Mouse (Mus musculus): Measurements from ENCODE around the gene Tulp1. TPM values are rescaled to one million over a fixed set of nuclear protein-coding genes. Genes with fewer than 3 reads are reported as not detected.
"Not testable (repeated sequence)": the region's sequence is repeated elsewhere in the genome, so short reads cannot be mapped to it uniquely, and the experiment has no call there.

The Tulp1 gene
- polyA plus RNA-seq, 1 experiment from 2014 or later = 1.4 TPM

DNA sequence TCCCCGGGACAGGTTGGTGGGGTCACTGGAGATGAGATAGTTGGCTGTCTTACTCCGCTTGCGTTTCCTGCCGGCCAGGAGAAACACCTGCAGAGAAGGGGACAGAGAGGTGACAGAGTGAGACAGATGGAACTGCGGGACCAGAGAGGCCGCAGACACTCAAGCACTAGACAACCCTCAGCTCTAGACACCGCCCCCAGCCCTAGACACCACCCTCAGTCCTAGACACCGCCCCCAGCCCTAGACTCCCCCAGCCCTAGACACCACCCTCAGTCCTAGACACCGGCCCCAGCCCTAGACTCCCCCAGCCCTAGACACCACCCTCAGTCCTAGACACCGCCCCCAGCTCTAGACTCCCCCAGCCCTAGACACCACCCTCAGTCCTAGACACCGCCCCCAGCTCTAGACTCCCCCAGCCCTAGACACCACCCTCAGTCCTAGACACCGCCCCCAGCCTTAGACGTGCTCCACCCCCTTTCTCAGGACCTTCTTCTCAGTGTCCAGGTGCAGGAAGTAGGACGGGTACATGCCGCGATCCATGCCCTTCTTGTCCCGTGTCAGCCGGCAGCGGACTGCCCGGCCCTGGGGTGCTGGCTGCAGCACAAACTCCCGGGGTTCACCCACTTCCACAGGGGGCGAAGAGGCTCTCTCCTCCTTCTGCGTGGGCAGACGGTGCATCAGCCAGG is 6.3 kb downstream of the Tulp1 start:
- not testable (repeated sequence) for H3K9me3 ChIP-seq (replicated peaks; ENCODE audit: control insufficient read depth, low read length, poor library complexity, severe bottlenecking); ATAC-seq; H3K36me3 ChIP-seq (ENCODE audit: control insufficient read depth, insufficient read depth, low read length); H3K4me3 ChIP-seq (ENCODE audit: low read depth, low read length); H3K4me2 ChIP-seq (ENCODE audit: low read length); H3K9ac ChIP-seq (ENCODE audit: low read depth, low read length); H3K27ac ChIP-seq (ENCODE audit: low read length); H3K4me1 ChIP-seq (ENCODE audit: control insufficient read depth, insufficient read depth, low read length)
- 9% methylated on average over 23 of the region's 24 CpGs for WGBS
- peaks cover 30% of the 10 kb centered on the region for H3K27me3 ChIP-seq (ENCODE audit: control insufficient read depth, insufficient read depth, low read depth, low read length)

DNA sequence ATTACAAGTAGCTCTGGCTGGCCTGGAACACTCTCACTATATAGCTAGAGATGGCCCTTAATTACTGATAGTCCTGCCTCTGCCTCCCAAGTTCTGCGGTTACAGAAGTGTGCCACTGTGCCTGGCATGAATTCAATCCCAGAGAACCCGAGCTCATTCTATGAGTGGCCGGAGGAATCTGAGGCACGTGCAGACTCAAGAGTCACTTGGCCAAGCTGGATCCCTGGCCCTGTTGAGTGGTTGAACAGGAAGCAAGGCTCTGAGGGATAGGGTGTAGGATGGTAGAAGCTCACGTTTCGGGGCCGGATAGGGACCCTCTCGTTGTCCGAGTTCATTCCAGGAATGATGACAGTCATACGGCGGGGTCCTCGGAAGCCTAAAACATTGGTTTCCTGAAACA is 9.2 kb downstream of the Tulp1 start:
- 83% methylated on average over 12 of the region's 12 CpGs for WGBS
- Histone ChIP-seq H3K27me3 (ENCODE audit: control insufficient read depth, insufficient read depth, low read depth, low read length) (peaks cover 33% of the 10 kb centered on the region), H3K4me1 (ENCODE audit: control insufficient read depth, insufficient read depth, low read length) (peaks cover 4% of the 10 kb centered on the region; the same call in 1 of the 2 replicates), H3K36me3 (ENCODE audit: control insufficient read depth, insufficient read depth, low read length) (no peaks in the 10 kb centered on the region), H3K9ac (ENCODE audit: low read depth, low read length) (no peak overlapping the region), H3K27ac (ENCODE audit: low read length) (no peak overlapping the region), H3K9me3 (replicated peaks; ENCODE audit: control insufficient read depth, low read length, poor library complexity, severe bottlenecking) (no peaks in the 10 kb centered on the region), H3K4me2 (ENCODE audit: low read length) (no peak overlapping the region), H3K4me3 (ENCODE audit: low read depth, low read length) (no peak overlapping the region)
- ATAC-seq = no peak

DNA sequence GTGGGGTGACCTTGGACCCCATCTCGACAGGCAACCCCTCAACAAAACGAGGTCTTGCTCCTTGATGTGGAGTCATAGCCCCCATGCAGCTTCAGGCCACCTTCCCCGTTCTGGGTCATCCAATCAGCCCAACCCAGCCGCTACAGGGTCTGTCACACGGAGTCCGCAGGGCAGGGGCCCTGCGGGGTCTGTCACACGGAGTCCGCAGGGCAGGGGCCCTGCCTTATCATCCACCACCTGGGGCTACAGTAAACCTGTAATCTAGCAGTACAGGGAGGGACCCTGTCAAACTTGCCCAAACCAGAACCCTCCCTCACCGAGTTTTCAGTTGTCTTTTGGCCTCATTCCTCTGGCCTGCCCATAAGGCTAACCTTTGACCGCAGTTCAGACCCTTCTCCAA is 13.0 kb downstream of the Tulp1 start:
- ATAC-seq = no peak
- no peak overlapping the region for H3K4me3 ChIP-seq (ENCODE audit: low read depth, low read length)
- no peaks in the 10 kb centered on the region for H3K36me3 ChIP-seq (ENCODE audit: control insufficient read depth, insufficient read depth, low read length)
- 19% methylated on average over 11 of the region's 11 CpGs for WGBS
- H3K4me2 ChIP-seq (ENCODE audit: low read length) = no peak overlapping the region
- H3K9ac ChIP-seq (ENCODE audit: low read depth, low read length) = no peak overlapping the region
- H3K27me3 ChIP-seq (ENCODE audit: control insufficient read depth, insufficient read depth, low read depth, low read length) = peaks cover 12% of the 10 kb centered on the region
- H3K4me1 ChIP-seq (ENCODE audit: control insufficient read depth, insufficient read depth, low read length) = peaks cover 10% of the 10 kb centered on the region
- H3K9me3 ChIP-seq (replicated peaks; ENCODE audit: control insufficient read depth, low read length, poor library complexity, severe bottlenecking) = no peaks in the 10 kb centered on the region
- H3K27ac ChIP-seq (ENCODE audit: low read length) = no peak overlapping the region

DNA sequence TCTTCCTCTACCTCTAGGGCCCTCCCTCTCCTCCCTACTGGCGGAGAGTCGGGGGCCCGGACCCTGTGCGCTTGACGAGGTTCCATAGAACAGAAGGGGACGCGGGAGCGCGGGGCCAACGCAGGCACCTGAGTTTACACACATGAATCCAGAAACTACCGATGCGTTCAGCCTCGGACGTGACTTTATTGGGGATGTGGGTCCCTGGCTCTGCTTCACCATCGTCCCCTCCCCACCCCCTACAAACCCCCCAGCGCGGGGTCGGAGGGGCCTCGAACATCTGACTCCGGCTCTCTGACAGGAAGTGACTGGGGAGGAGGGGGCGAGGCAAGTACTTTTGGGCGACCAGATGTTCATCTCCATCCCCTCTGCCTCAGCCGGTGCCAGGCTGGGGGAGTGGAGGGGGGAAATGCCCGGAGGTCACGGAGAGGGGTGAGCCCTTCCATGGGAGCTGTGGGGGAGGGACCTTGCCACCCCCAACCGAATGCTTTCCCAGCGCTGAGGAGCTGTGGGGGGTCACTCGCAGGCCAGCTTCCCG is 13.6 kb downstream of the Tulp1 start:
- Histone ChIP-seq H3K4me2 (ENCODE audit: low read length) (peak overlapping the region; percentile 95), H3K9ac (ENCODE audit: low read depth, low read length) (peak overlapping the region; percentile 74), H3K4me3 (ENCODE audit: low read depth, low read length) (peak overlapping the region; percentile 57), H3K27ac (ENCODE audit: low read length) (no peak overlapping the region), H3K36me3 (ENCODE audit: control insufficient read depth, insufficient read depth, low read length) (no peaks in the 10 kb centered on the region), H3K4me1 (ENCODE audit: control insufficient read depth, insufficient read depth, low read length) (peaks cover 10% of the 10 kb centered on the region), H3K9me3 (replicated peaks; ENCODE audit: control insufficient read depth, low read length, poor library complexity, severe bottlenecking) (no peaks in the 10 kb centered on the region), H3K27me3 (ENCODE audit: control insufficient read depth, insufficient read depth, low read depth, low read length) (peaks cover 12% of the 10 kb centered on the region)
- 4% methylated on average over 28 of the region's 29 CpGs for WGBS
- 0 out of 2 replicates have a peak, but pooled peaks have one; percentile 9 for ATAC-seq

DNA sequence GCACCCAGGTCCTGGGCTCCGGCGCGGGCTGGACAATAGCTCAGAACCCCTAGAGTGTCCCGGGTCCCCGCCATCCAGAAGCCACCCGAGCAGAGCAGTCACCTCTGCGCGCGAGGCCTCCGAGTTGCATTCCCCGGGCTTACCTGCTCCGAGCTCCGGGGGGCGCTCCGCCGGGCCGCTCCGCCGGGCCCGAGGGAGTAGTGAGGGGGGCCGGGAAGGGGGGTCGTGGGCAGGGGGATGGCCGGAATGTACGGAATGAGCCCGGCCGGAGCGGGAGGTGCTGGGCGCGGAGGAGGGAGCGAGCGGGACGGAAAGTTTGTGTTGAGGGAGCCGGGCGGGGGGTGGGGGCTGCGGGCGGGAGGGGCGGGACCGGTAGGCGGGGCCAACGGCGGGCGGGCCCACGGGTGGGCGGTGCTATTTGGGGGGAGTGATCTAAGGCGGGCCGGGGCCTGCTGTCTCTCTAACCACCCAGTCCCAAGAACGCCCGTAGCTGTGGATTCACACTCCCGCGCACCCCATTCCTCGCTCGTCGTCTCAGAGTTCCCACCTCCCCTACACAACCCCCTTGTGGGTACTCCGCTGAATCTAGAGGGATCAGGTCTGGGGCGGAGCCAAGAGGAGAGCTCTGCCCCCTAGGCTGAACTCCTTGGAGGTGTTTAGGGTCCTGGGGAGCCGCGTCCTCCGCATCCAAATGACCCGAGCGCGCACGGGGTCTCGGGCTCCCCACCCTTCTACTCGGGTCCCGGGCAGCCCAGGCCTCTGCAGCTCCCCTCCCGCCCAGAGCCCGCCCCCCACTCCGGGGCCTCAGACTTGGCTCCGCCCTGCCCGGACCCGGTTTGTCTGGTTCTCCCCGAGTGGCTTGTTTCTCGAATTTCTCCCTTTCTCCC is 14.3 kb downstream of the Tulp1 start, which contains the start of gene Tead3:
Tead3 (minus strand) TSS at position 352 of the 887 bp plus-strand sequence.
- Histone ChIP-seq H3K4me2 (ENCODE audit: low read length) (peak within 1 kb of the TSS; percentile 95), H3K27me3 (ENCODE audit: control insufficient read depth, insufficient read depth, low read depth, low read length) (peaks cover 12% of the 10 kb centered on the region), H3K9me3 (replicated peaks; ENCODE audit: control insufficient read depth, low read length, poor library complexity, severe bottlenecking) (no peaks in the 10 kb centered on the region), H3K36me3 (ENCODE audit: control insufficient read depth, insufficient read depth, low read length) (no peaks in the 10 kb centered on the region), H3K4me3 (ENCODE audit: low read depth, low read length) (peak within 1 kb of the TSS; percentile 57), H3K4me1 (ENCODE audit: control insufficient read depth, insufficient read depth, low read length) (peaks cover 10% of the 10 kb centered on the region), H3K9ac (ENCODE audit: low read depth, low read length) (peak within 1 kb of the TSS; percentile 74), H3K27ac (ENCODE audit: low read length) (0 out of 2 replicates have a peak within 1 kb of the TSS, but pooled peaks have one; percentile 39)
- ATAC-seq = peak; percentile 73
- WGBS = under 1% methylated on average over 58 of the region's 73 CpGs

DNA sequence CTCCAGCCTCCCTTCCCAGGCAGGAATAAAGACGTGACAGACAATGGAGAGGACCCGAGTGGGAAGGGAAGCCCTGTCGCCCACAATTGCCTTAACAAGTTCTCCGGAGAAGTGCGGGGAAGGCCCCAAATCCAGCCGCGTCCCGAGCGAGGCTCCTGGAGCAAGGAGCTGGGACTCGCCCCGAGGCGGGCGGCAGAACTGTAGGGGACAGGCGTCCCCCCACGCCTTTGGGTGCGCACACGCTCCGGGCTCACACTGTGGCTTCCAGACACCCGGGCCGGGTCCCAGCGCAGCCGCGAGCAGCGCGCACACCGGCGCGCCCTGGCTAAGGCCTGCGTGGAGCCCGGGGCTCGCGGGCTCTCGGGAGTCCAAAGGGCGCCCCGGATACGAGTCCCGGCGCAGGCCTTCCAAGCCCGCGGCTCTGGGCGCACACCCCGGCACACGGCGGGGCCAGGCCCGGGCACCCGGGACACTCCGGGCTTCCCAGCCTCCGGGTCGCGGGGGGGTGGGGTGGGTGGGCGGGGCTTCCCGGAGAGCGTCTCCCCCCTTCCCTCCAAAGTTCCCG is 15.0 kb downstream of the Tulp1 start:
- Histone ChIP-seq H3K27me3 (ENCODE audit: control insufficient read depth, insufficient read depth, low read depth, low read length) (peaks cover 12% of the 10 kb centered on the region), H3K9me3 (replicated peaks; ENCODE audit: control insufficient read depth, low read length, poor library complexity, severe bottlenecking) (no peaks in the 10 kb centered on the region), H3K36me3 (ENCODE audit: control insufficient read depth, insufficient read depth, low read length) (no peaks in the 10 kb centered on the region), H3K9ac (ENCODE audit: low read depth, low read length) (peak overlapping the region; percentile 74), H3K4me1 (ENCODE audit: control insufficient read depth, insufficient read depth, low read length) (peaks cover 10% of the 10 kb centered on the region), H3K4me3 (ENCODE audit: low read depth, low read length) (peak overlapping the region; percentile 57), H3K4me2 (ENCODE audit: low read length) (peak overlapping the region; percentile 95), H3K27ac (ENCODE audit: low read length) (0 out of 2 replicates have a peak overlapping the region, but pooled peaks have one; percentile 39)
- 0% methylated on average over 42 of the region's 54 CpGs for WGBS
- ATAC-seq = 0 out of 2 replicates have a peak, but pooled peaks have one; percentile 32

DNA sequence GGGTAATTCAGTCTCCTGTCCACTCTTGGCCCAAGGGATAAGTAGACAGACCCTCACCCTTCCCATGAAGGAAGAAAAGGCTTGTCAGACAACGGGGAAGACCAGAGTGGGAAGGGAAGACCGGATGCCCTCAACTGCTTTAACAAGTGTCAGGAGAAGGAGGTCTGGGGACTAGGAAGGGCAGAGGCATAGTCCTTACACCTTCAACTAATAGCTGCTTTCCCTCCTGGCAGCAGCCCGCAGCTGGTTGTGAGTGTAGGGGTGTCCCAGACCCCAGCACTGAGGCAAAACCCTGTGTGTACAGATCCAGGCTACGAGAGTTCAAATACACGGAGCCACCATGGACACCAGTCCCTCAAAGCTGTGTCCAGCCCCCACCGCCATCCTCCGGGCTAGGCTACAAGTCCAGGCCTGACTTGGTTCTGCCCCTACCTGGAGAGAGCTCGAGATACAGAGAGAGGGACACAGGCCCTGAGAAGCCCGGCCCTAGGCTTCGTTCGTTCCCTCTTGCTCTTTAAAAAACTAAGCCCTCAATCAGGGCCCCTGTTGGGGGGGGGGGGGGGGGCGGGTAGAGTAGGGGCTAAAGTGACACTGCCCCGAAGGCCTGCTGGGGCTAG is 15.7 kb downstream of the Tulp1 start:
- Histone ChIP-seq H3K27ac (ENCODE audit: low read length) (no peak overlapping the region), H3K9me3 (replicated peaks; ENCODE audit: control insufficient read depth, low read length, poor library complexity, severe bottlenecking) (no peaks in the 10 kb centered on the region), H3K36me3 (ENCODE audit: control insufficient read depth, insufficient read depth, low read length) (no peaks in the 10 kb centered on the region), H3K4me3 (ENCODE audit: low read depth, low read length) (peak overlapping the region; percentile 57), H3K4me1 (ENCODE audit: control insufficient read depth, insufficient read depth, low read length) (peaks cover 10% of the 10 kb centered on the region), H3K4me2 (ENCODE audit: low read length) (peak overlapping the region; percentile 95), H3K9ac (ENCODE audit: low read depth, low read length) (peak overlapping the region; percentile 74), H3K27me3 (ENCODE audit: control insufficient read depth, insufficient read depth, low read depth, low read length) (peaks cover 12% of the 10 kb centered on the region)
- WGBS = 16% methylated on average over 13 of the region's 13 CpGs
- ATAC-seq = no peak

DNA sequence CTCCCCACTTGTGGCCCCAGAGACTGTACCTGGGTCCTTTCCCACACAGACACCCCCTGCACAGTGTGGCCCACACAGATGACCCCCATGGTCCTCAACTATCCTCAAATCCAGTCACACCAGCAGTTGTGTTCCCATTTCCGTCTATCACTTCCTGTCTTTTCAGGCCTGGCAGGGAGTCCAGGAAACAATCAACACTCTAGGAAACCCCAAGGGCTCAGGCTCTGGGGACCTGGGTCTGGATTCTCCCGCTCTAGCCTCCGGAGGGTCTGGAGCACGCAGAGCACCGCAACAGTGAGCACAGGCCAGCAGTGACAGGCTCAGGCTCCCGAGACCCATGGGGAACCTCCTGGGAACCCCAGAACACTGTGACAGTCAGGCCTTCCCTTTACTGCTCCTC is 16.8 kb downstream of the Tulp1 start:
- no peak overlapping the region for H3K4me2 ChIP-seq (ENCODE audit: low read length)
- ATAC-seq = no peak
- 64% methylated on average over 6 of the region's 6 CpGs for WGBS

More for the DNA sequence above, 16.8 kb downstream of the Tulp1 start:
- peaks cover 12% of the 10 kb centered on the region for H3K27me3 ChIP-seq (ENCODE audit: control insufficient read depth, insufficient read depth, low read depth, low read length)
- no peaks in the 10 kb centered on the region for H3K36me3 ChIP-seq (ENCODE audit: control insufficient read depth, insufficient read depth, low read length)
- no peak overlapping the region for H3K27ac ChIP-seq (ENCODE audit: low read length)
- peaks cover 10% of the 10 kb centered on the region for H3K4me1 ChIP-seq (ENCODE audit: control insufficient read depth, insufficient read depth, low read length)
- no peak overlapping the region for H3K4me3 ChIP-seq (ENCODE audit: low read depth, low read length)
- no peak overlapping the region for H3K9ac ChIP-seq (ENCODE audit: low read depth, low read length)
- no peaks in the 10 kb centered on the region for H3K9me3 ChIP-seq (replicated peaks; ENCODE audit: control insufficient read depth, low read length, poor library complexity, severe bottlenecking)
